Mouse (Mus musculus) kidney, postnatal 36 days (tissue): ENCODE measurements around the gene Psg20.
A peak's percentile ranks its signal among the peaks of the same experiment; 100 is the strongest.
"Not testable (repeated sequence)": the region's sequence is repeated elsewhere in the genome, so short reads cannot be mapped to it uniquely, and the experiment has no call there.

Source experiments
- DNase-seq, 2 experiments: peaks; one replicate each; pipeline ENCODE4 v3.0.0; 2021 to 2022; ENCODE audit warnings: mixed read lengths in 2 of 2

Gene Psg20

DNA sequence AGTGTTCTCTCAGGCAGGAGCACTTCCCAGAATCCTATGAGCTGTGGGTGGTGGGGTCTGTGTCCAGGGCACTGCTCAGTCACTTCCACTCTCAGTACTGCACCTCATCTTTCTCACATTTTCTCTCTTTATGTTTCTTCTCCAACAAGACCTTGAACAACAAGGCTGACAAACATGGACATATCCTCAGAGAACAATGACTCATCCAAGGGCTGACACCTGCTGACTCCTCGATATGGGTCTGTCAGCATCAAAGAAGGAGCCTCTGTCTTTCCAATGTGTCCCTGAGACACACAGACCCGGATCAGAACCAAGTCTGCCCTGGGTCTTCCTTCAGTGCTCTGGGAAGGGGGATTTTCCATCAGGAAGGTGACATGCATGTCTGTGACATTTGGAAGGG lies at the start of gene Psg20:
TSS of gene Psg20 (minus strand) at position 101 of the 400 bp plus-strand sequence.
- no peak for DNase-seq

DNA sequence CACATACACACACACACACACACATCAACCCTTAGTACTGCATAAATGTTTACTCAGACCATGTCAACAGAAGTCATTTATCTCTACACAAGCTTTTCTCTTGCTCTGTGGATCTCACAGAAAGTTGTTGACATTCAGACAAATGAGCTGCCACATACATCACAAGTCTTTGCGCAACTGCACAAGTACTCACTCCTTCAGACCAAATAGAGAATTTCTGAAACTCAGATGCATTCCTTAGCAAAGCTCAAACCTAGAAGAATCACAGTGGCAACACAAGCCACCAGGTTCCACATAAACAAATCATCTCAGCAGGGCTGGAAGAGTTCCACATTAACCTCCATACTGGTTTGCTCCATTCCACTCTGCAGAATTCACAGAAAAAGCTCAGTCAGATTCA lies 48.5 kb upstream of the Psg20 start:
- DNase-seq: no peak

DNA sequence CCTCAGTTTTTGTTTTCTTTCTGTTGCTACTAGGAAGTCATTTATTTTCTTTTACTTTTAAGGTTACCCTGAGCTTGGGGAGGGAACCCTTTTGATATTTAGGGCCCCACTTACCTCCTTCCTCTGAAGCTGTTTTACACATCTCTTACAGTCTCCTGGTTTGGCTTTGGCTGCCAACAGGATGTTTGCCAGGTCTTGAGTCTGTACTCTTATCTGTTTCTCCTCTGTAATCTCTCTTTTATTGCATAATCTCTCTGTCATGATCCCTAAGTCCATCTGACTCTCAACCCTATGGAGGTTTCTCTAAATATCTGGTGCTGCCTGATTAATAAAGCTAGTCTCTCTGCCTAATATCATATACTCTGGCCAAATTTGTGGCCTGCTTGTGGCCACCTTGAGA lies 47.1 kb upstream of the Psg20 start:
- no peak for DNase-seq

DNA sequence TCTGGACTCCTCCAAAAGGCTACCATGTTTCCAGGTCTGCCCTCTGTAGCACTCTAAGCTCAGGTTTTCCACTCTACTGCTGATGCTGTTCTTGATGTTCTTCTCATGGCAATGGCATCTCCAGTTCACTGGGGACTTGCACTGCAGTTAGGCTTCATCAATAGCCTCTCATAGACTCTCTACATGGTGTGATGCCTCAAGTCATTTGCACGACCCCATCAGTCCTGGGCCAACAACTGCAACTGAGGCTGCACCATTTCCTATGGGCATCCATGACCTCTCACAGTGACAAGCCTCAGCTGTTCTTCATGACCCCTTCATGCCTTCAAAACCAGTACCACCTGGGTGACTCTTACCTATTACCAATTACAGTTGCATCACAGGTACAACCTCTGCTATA lies 42.4 kb upstream of the Psg20 start:
- no peak for DNase-seq

DNA sequence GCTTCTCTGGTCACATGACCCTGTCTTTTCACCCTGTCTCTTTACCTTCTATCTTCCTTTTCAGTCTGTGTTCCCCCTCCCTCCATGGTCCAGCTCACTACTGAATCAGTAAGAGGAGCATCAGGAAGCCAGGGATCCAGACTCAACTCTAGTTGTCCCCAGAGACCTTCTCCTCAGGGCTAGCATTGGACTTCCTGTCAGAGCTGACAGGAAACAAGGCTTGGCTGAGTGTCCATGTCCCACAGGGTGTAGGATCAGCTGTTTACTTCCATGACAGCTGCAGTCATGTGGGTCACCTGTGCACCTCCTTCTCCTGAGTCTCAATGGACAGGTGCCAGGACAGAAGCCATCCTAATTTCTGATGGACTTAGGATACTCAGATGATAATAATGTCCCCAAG lies 39.9 kb upstream of the Psg20 start:
- DNase-seq: not testable (repeated sequence)

DNA sequence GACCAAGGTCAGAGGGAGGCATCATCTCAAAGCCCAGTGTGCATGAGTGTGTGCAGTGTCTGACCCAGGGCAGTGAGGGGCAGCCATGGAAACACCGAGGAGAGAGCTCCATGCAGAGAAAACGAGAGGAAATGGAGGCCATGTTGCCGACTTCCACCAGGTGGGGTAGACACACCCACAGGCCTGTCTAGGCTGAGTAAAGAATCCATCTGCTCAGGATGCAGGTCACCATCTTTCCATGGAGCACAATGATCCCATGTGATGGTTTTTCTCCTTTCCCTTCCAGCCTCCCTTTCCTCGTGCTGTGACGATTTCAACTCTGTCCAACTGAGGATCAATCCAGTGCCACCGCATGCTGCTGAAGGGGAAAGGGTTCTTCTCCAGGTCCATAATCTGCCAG lies 38.0 kb upstream of the Psg20 start:
- DNase-seq: no peak

DNA sequence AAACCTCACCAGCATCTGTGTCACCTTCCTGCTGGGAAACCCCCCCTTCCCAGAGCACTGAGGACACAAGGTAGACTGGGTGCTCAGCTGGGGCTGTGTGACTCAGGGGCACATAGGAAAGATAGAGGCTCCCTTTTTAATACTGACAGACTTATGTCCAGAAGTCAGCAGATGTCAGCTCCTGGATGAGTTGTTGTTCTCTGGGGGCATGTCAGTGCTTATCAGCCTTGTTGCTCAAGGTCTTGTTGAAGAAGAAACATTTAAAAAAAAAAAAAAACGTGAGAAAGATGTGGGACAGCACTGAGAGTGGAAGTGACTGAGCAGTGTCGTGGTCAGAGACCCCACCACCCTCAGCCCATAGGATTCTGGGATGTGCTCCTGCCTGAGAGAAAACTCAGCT lies 31.8 kb upstream of the Psg20 start, which contains the start of gene Psg22:
TSS of gene Psg22 (plus strand) at position 301 of the 400 bp plus-strand sequence.
- DNase-seq: no peak

DNA sequence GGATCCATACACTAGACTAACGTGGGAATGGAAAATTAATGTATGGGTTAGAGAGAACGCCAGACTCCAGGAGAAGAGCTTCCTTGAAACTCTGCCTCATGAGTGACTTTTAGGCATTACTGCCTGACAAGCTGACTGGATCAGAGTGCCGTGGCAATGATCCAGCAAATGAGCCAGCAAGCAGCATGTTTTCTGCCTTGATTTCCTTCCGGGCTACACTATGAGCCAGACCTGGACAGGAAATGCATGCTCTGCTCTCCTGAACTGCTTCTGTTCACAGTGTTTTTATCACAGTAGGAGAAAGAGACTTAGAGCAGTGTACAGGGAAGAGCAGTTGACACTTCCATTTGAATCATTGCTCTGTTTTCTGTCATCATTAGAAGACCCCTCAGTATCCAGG lies 29.6 kb upstream of the Psg20 start:
- peak; percentile 7 to 25 for DNase-seq

DNA sequence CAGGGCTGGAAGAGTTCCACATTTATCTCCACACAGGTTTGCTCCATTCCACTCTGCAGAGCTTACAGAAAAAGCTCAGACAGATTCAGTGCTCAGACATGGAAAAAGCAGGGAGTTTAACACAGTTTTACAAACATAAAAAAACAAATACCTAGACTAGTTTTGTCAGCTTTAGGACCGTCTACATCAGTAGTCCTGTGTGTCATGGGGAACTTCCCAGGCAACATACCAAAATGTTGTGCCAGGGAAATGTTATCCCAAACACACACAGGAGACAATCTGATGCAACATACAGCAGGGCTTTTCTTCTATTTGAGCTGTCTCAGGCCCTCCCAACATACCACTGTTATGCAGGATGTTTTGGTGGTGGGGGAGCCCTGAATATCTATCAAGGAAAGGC lies 24.9 kb upstream of the Psg20 start:
- no peak for DNase-seq

DNA sequence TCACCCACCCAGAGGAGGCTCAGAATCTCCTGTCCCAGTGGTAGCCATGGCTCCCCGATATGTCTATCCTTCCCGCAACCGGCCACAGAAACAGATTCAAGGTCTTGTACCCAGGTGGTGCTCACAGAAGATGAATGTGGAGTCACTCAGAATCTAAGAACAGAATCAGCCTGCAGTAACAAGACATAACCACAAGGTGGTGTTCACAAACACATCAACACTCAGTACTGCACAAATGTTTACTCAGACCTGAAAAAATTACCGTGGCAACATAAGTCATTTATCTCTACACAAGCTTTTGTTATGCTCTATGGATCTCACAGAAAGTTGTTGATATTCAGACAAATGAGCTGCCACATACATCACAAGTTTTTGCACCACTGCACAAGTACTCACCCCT lies 24.3 kb upstream of the Psg20 start:
- peak in 1 of 2 experiments; percentile 5 for DNase-seq

DNA sequence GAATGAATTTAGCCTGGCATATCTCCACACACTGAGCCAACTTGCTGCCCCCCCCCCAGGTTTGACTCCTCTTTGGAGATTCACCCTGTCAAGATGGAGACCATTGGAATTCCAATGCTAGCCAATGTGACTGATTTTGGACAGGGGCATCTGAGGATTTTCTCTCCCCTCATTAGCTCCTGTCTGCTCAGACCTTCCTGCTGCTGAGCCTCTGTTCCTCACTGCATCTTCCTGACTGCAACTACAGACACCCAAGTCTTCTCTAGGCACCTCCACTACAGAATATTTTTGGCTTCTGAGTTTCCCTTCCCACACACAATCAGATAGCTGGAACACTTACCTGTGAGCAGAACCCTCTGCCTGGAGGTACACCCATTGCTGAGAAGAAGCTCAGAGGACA lies 399 bp downstream of the Psg20 start:
- DNase-seq: no peak

DNA sequence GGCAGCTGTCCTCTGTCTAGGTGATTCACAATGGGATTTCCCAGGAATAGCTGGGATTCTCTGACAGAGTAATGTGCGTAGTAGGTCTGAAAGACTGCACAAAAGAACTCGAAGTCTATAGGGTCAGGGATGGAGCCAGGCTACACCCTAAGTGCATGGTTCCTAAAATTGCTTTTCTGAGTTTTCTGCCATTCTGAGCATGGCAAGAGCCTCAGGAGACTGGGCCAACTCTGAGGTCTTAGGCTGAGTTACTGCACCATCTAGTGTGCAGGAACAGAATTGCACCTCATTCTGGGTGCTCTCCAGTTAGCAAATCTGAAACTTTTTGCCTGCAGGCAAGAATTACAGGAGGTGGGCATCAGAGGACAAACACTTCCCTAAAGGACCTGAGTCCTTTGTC lies 6.2 kb downstream of the Psg20 start:
- peak; percentile 8 to 61 for DNase-seq

DNA sequence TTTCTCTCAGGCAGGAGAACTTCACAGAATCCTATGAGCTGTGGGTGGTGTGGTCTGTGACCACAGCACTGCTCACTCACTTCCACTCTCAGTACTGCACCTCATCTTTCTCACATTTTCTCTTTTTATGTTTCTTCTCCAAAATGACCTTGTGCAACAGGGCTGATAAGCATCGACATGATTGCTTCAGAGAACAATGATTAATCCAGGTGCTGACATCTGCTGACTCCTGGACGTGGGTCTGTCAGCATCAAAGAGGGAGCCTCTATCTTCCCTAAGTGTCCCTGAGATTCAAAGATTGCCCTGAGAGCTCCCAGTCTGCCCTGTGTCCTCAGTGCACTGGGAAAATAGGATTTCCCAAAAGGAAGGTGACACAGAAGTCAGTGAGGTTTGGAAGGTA lies 29.4 kb downstream of the Psg20 start, which contains the start of gene Psg21:
TSS of gene Psg21 (minus strand) at position 101 of the 400 bp plus-strand sequence.
- not testable (repeated sequence) for DNase-seq

DNA sequence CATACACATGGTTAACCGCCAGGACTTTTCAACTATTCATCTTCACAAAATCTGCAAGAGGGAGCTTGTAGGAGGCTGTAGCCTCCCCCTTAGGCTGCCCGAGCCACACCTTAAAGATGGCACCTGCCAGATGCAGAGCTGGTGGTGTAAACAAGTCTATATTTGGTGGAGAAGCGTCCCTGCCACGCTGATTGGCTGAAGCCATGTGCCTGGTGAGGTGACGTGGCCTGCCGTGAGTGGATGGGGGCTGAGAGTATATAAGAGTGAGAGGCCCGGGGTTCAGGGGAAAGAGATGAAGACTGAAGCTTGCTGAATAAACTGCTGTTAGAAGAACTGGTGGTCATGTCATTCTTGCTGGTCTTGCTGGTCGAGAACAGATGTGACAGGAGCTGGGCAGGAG lies 59.1 kb downstream of the Psg20 start:
- not testable (repeated sequence) for DNase-seq
